Mouse (Mus musculus) embryonic facial prominence, embryonic 15.5 days (tissue): ENCODE measurements around the gene Galnt9. TPM values are rescaled to one million over a fixed set of nuclear protein-coding genes. Genes with fewer than 3 reads are reported as not detected.
A peak's percentile ranks its signal among the peaks of the same experiment; 100 is the strongest.

Source experiments
- ATAC-seq: fragments of 200-750 bp; cut with Nextera tagmentation; 2 replicates; pipeline ENCODE4 v1.8.0; 2017; ENCODE audit warnings: low read depth, moderate TSS enrichment; ENCODE audit not compliant: insufficient number of reproducible peaks, low FRiP score, low TSS enrichment
- H3K27ac ChIP-seq: fragments of 300-500 bp; sonication (generic); replicated peaks from 2 replicates; pipeline ENCODE4 v1.5.1; 2015; ENCODE audit warnings: mild to moderate bottlenecking, inconsistent platforms
- H3K27me3 ChIP-seq: fragments of 300-500 bp; sonication (generic); 2 replicates; pipeline ENCODE4 v1.6.1; 2015; ENCODE audit warnings: inconsistent platforms
- H3K36me3 ChIP-seq: fragments of 300-500 bp; sonication (generic); 2 replicates; pipeline ENCODE4 v1.6.1; 2015; ENCODE audit warnings: mild to moderate bottlenecking, inconsistent platforms
- H3K4me1 ChIP-seq: fragments of 300-500 bp; sonication (generic); 2 replicates; pipeline ENCODE4 v1.6.1; 2015; ENCODE audit warnings: inconsistent platforms
- H3K4me2 ChIP-seq: fragments of 300-500 bp; sonication (generic); replicated peaks from 2 replicates; pipeline ENCODE4 v1.6.1; 2015; ENCODE audit warnings: mild to moderate bottlenecking, inconsistent platforms
- H3K4me3 ChIP-seq: fragments of 300-500 bp; sonication (generic); replicated peaks from 2 replicates; pipeline ENCODE4 v1.5.1; 2015; ENCODE audit warnings: mild to moderate bottlenecking, inconsistent platforms
- H3K9ac ChIP-seq: fragments of 300-500 bp; sonication (generic); 2 replicates; pipeline ENCODE4 v1.6.1; 2015; ENCODE audit warnings: inconsistent platforms
- H3K9me3 ChIP-seq: fragments of 300-500 bp; sonication (generic); replicated peaks from 2 replicates; pipeline ENCODE4 v1.6.1; 2016; ENCODE audit warnings: inconsistent platforms
- WGBS: fragments of 180-500 bp; shearing (Covaris S2); methylation state at CpG from one replicate; pipeline ENCODE4 v1.1.7; 2015; 5-methylcytosine and 5-hydroxymethylcytosine counted together
- polyA plus RNA-seq: library from polyadenylated mRNA; unstranded; fragments of >200 nt; fragmentation: Nextera tagmentation; extraction: Ambion mirVana; gene quantifications from 2 replicates; pipeline ENCODE4 v1.2.1, GENCODE M21; 2015

Gene Galnt9
- polyA plus RNA-seq, 1 experiment from 2014 or later, result 1.6 TPM

DNA sequence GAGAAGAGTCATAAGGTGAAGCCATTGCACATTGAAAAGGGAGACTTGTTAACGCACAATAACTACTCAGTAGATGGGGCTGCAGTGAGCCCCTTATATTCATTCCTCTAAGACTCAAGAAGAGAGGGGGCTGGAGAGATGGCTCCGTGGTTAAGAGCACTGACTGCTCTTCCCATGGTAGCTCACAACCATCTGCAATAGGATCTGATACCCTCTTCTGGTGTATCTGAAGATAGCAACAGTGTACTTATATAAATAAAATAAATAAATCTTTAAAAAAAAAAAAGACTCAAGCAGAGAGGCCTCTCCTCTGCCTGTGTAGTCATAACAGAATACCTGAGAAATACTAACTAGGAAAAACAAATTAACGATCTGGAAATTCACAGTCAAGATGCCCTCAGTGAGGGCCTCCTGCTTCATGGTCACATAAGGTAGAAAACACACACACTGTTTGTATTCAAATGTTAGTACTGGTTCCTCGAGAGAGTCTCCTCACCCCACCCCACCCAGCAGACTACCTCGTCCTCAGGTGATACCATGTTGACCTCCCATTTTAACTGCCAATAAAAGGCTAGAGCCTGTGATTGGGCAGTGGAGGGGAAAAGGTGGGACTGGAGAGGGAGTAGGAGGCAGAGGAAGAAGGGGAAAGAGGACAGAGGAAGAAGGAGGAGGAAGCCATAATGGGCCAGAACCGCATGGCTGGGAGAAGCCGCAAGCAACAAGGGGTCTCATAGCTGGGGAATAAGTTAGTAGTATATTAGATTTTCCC, 94.3 kb downstream of the Galnt9 start:
- Histone ChIP-seq H3K4me2 (no peak overlapping the region), H3K9me3 (no peaks in the 10 kb centered on the region), H3K4me1 (0 out of 2 replicates have a peak, but pooled peaks cover 2% of the 10 kb centered on the region), H3K27me3 (no peaks in the 10 kb centered on the region), H3K27ac (no peak overlapping the region), H3K9ac (no peak overlapping the region), H3K36me3 (no peaks in the 10 kb centered on the region), H3K4me3 (no peak overlapping the region)
- WGBS, result 71% methylated on average over 7 of the region's 7 CpGs
- ATAC-seq, result no peak

DNA sequence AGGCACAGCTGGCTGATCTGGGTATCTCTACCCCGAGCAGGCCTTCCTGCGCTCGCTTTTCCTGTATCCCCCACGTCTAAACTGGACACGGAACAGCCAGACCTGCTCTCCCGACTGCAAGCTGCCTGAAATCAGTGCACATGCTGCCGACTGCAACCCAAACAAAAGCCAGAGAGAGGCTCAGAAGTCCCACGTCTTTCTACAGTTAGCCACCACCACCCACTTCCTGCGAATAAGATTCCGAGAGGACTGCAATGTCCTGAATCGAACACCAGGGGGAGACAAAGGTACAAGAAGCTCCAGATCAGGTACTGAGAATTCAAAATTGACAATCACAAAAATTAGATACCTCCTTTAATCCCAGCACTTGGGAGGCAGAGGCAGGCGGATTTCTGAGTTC, 95.3 kb downstream of the Galnt9 start:
- ATAC-seq, result no peak

DNA sequence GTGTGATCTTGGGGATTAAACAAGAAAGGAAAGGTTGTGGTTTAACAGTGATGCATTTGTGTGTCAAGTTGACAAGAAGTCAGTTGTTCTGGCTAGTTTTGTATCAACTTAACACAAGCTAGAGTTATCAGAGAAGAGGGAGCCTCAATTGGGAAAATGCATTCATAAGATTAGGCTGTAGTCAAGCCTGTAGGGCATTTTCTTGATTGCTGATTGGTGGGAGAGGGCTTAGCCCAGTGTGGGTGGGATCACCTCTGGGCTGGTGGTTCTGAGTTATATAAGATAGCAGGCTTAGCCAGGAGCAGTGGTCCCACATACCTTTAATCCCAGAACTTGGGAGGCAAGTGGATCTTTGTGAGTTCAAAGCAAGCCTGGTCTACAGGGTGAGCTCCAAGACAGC, 102.2 kb downstream of the Galnt9 start:
- Histone ChIP-seq H3K27me3 (no peaks in the 10 kb centered on the region), H3K9me3 (no peaks in the 10 kb centered on the region), H3K4me2 (no peak overlapping the region), H3K36me3 (peaks cover 59% of the 10 kb centered on the region), H3K9ac (no peak overlapping the region), H3K4me3 (no peak overlapping the region), H3K4me1 (no peaks in the 10 kb centered on the region), H3K27ac (no peak overlapping the region)
- ATAC-seq, result no peak

More for the DNA sequence above, 95.3 kb downstream of the Galnt9 start:
- Histone ChIP-seq H3K27me3 (no peaks in the 10 kb centered on the region), H3K36me3 (no peaks in the 10 kb centered on the region), H3K4me2 (peak overlapping the region; percentile 41), H3K9me3 (no peaks in the 10 kb centered on the region), H3K9ac (no peak overlapping the region), H3K4me3 (no peak overlapping the region), H3K4me1 (0 out of 2 replicates have a peak, but pooled peaks cover 2% of the 10 kb centered on the region), H3K27ac (no peak overlapping the region)
- WGBS, result 23% methylated on average over 12 of the region's 12 CpGs

DNA sequence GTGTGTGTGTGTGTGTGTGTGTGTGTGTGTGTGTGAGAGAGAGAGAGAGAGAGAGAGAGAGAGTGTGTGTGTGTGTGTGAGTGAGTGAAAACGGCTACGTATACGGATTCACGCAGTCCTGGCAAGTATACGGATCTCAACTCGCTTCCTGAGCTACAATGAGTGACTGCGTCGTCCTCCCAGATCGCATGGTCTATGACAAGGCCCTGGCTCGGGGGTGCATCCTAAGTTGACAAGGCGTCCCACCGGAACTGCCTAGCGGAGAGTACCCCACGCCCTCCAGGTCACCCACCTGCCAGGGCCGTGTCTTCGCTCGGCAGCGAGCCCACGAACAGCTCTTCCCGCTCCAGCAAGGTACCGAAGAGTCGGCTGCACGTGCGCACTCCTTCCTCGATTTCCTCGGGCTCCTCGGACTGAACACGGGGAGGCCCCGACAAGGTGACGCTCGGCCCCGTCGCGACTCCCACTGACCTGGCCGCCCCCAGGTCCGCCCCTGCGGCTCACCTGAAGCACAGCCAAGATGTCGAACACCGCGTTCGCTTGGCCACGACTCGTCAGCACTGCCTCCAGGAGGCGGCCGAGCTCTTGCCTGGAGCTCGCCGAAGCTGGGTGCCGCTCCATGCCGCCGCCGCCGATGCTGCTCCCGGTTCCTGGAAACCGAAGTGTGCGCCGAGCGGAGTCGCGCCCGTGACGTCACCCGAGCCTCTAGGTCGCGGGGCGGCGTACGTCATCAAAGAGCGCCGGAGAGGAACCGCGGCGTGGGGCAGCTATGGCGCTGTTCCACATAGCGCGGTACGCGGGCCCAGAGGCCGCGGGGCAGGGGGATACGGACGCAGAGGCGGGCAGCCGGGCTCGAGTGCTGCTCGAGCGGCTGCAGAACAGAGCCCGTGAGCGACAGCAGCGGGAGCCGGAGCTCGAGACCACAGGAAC, 108.8 kb downstream of the Galnt9 start, which contains the start of the genes Noc4l and Ddx51:
Gene Noc4l, minus strand, starts transcription at position 699 of the 930 bp plus-strand sequence.
Gene Ddx51, plus strand, starts transcription at position 733 of the 930 bp plus-strand sequence.
- Histone ChIP-seq H3K36me3 (peaks cover 74% of the 10 kb centered on the region), H3K4me3 (peak within 1 kb of the TSS; percentile 91), H3K9ac (peak within 1 kb of the TSS; percentile 83), H3K9me3 (no peaks in the 10 kb centered on the region), H3K4me1 (peaks cover 17% of the 10 kb centered on the region), H3K27ac (peak within 1 kb of the TSS; percentile 49), H3K4me2 (peak within 1 kb of the TSS; percentile 91), H3K27me3 (no peaks in the 10 kb centered on the region)
- ATAC-seq, result peak; percentile 75
- under 1% methylated on average over 91 of the region's 91 CpGs for WGBS

DNA sequence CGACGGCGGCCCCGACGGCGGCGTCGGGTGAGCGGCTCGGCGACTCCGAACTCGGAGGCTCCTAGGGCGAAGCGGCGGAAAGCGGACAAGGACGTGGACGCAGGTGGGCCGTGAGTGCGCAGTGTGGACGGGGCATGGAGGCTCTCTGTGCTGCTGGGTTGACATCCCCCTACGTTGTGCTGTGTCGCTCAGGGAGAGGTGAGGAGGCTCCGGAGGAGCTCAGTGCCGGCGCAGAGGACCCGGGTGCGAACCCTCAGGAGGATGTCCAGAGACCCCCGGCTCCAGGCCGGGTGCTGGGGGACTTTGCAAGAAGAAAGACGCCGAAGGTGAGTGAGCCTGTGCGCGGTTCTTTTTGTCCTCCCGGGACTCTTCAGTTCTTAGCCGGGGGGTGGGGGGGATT, 109.5 kb downstream of the Galnt9 start:
- H3K4me1 ChIP-seq, result peaks cover 17% of the 10 kb centered on the region
- H3K36me3 ChIP-seq, result peaks cover 74% of the 10 kb centered on the region
- 1% methylated on average over 37 of the region's 37 CpGs for WGBS
- peak; percentile 52; the same call in 1 of the 2 replicates for ATAC-seq
- H3K9ac ChIP-seq, result peak overlapping the region; percentile 83
- 0 out of 2 replicates have a peak overlapping the region, but pooled peaks have one; percentile 34 for H3K27ac ChIP-seq
- no peaks in the 10 kb centered on the region for H3K9me3 ChIP-seq
- H3K4me3 ChIP-seq, result peak overlapping the region; percentile 91
- H3K4me2 ChIP-seq, result peak overlapping the region; percentile 91
- no peaks in the 10 kb centered on the region for H3K27me3 ChIP-seq

GRCm38 (mm10) chr5:110659682-110660081, 115.5 kb downstream of the Galnt9 start:
- H3K4me1 ChIP-seq, result 0 out of 2 replicates have a peak, but pooled peaks cover under 1% of the 10 kb centered on the region
- peaks cover 76% of the 10 kb centered on the region for H3K36me3 ChIP-seq
- H3K4me3 ChIP-seq, result no peak overlapping the region
- no peaks in the 10 kb centered on the region for H3K27me3 ChIP-seq
- H3K9ac ChIP-seq, result no peak overlapping the region
- no peak for ATAC-seq
- no peak overlapping the region for H3K27ac ChIP-seq
- H3K9me3 ChIP-seq, result no peaks in the 10 kb centered on the region
- H3K4me2 ChIP-seq, result no peak overlapping the region

DNA sequence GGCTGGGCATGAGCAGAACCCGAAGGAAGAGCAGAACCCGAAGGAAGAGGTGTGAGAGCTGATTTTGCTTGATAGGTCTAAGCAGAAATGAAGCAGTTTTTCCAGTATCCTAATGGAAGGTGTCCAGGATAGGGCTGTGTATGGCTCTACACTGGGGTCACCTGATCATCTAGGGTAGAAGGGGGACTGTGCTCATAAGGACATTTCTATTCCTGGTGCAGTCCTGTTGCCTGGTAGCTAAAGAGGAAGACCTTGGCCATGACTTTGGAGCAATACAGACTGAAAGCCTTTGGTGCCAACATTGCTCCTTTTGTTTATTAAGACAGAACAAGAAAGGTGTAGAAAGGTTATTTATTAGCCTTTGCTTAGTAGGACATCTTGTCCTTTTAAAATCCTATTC, 119.9 kb downstream of the Galnt9 start:
- Histone ChIP-seq H3K36me3 (peaks cover 76% of the 10 kb centered on the region), H3K27me3 (no peaks in the 10 kb centered on the region), H3K4me3 (no peak overlapping the region), H3K4me1 (no peaks in the 10 kb centered on the region), H3K4me2 (no peak overlapping the region), H3K9me3 (no peaks in the 10 kb centered on the region), H3K9ac (no peak overlapping the region), H3K27ac (no peak overlapping the region)
- WGBS, result 94% methylated on average over 2 of the region's 2 CpGs
- no peak for ATAC-seq

DNA sequence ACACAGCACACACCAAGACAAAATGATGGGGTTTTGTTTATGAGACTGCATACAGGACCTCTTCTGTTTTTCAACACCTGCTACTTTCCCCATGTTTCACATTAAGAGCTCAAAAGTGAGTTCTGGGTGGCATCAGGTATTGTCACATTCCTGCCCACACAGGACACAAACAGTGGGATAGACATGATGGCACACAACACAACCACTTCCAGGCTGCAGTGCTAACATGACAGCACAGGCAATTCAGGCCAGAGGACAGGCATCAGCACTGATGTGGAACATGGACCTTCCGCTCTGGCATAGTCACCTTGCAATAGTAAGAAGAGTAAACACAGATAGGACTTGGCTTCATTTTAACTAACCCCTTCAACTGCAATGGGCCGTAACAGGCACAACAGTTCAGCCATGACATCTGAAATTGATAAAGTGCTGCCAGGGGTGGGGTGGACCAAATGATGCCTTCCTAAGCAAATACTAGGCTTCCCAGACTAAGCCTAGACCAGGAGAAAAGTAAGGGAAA, 120.7 kb downstream of the Galnt9 start:
- H3K9me3 ChIP-seq, result no peaks in the 10 kb centered on the region
- ATAC-seq, result no peak
- peaks cover 77% of the 10 kb centered on the region for H3K36me3 ChIP-seq
- H3K4me2 ChIP-seq, result no peak overlapping the region
- H3K9ac ChIP-seq, result no peak overlapping the region
- 86% methylated on average over 2 of the region's 2 CpGs for WGBS
- no peaks in the 10 kb centered on the region for H3K27me3 ChIP-seq
- no peaks in the 10 kb centered on the region for H3K4me1 ChIP-seq
- H3K4me3 ChIP-seq, result no peak overlapping the region
- H3K27ac ChIP-seq, result no peak overlapping the region

- H3K27ac ChIP-seq, result no peak overlapping the region
- H3K4me3 ChIP-seq, result no peak overlapping the region
- H3K36me3 ChIP-seq, result peaks cover 77% of the 10 kb centered on the region
- H3K4me2 ChIP-seq, result no peak overlapping the region
- 72% methylated on average over 6 of the region's 6 CpGs for WGBS
- no peaks in the 10 kb centered on the region for H3K27me3 ChIP-seq
- H3K9ac ChIP-seq, result no peak overlapping the region
- no peaks in the 10 kb centered on the region for H3K9me3 ChIP-seq
- ATAC-seq, result no peak
- no peaks in the 10 kb centered on the region for H3K4me1 ChIP-seq
These were observed 121.4 kb downstream of the Galnt9 start for GRCm38 (mm10) chr5:110665486-110666121.
